Mouse (Mus musculus) limb, embryonic 10.5 days (tissue): ENCODE data around the gene Zfp511. TPM values are rescaled to one million over a fixed set of nuclear protein-coding genes. Genes with fewer than 3 reads are reported as not detected.

Experiments
- DNase-seq: peaks from one replicate; pipeline ENCODE4 v3.0.0-alpha.2; 2017; ENCODE audit warnings: low spot score
- H3K27ac ChIP-seq: fragments of 300-500 bp; sonication (generic); 2 replicates; pipeline ENCODE4 v1.5.1; 2016; ENCODE audit warnings: mild to moderate bottlenecking
- H3K27me3 ChIP-seq: fragments of 300-500 bp; sonication (generic); 2 replicates; pipeline ENCODE4 v1.6.1; 2016; ENCODE audit warnings: low read depth, mild to moderate bottlenecking; ENCODE audit not compliant: poor library complexity, severe bottlenecking
- H3K36me3 ChIP-seq: fragments of 300-500 bp; sonication (generic); 2 replicates; pipeline ENCODE4 v1.6.1; 2016; ENCODE audit warnings: mild to moderate bottlenecking, moderate library complexity
- H3K4me1 ChIP-seq: fragments of 300-500 bp; sonication (generic); 2 replicates; pipeline ENCODE4 v1.6.1; 2016
- H3K4me3 ChIP-seq: fragments of 300-500 bp; sonication (generic); 2 replicates; pipeline ENCODE4 v1.5.1; 2016; ENCODE audit warnings: mild to moderate bottlenecking, moderate library complexity
- H3K9me3 ChIP-seq: fragments of 300-500 bp; sonication (generic); replicated peaks from 2 replicates; pipeline ENCODE4 v1.6.1; 2016; ENCODE audit warnings: mild to moderate bottlenecking
- WGBS: fragments of 180-500 bp; shearing (Covaris S2); methylation state at CpG from one replicate; pipeline ENCODE4 v1.1.7; 2016; 5-methylcytosine and 5-hydroxymethylcytosine counted together
- polyA plus RNA-seq: library from polyadenylated mRNA; unstranded; fragments of >200 nt; fragmentation: Nextera tagmentation; extraction: Ambion mirVana; gene quantifications from 2 replicates; pipeline ENCODE4 v1.2.1, GENCODE M21; 2016

Zfp511 gene
- polyA plus RNA-seq, 1 experiment from 2014 or later: 40.7 TPM

DNA sequence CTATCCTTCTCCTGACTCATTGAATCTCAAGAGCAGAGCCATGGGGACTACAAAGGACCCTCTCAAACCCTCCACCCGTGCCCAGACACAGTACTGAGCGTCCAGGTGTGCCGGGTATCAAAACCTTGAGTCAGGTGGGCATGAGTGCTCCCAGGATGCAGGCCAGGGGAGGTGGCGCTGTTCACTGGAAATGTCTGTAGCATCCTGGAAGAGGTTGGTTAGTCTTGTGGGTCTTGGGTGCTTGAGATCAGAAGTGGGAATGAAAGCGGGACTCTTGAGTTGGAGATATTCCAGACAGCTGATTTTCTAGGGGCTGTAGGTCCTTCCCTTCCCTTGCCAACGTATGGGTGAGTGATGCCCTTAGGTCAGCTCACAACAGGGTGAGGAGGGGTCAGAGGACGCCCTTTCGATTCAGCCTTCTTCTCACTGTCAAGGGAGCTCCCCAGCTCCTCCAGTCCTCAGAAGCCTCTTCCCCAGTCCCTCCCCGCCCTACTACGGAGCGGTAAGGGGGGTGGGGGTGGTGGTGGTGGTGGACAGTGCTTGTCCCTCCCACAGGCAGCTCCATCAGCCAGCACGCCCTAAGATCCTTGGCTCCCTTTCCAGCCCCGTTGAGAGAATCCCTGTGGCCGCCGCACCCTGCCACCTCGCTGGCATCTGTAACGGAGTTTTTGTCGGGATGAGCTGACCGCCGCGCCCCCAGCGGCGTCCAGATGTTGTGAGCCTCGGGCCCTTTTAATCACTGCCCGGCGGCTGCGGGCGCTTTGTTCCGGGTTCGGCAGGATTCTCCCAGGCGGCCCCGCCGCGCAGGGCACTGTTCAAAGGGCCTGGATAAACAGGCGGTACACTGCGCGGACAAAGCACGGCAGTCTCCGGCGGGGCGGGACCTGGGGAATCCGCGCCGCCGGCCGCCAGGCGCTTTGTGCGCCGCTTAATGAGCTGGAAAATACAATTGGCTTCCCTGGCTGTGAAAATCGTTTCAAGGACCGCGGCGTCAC is 21.5 kb downstream of the Zfp511 start:
- Histone ChIP-seq H3K27ac (peak overlapping the region; percentile 88), H3K27me3 (peaks cover 99% of the 10 kb centered on the region), H3K4me1 (peaks cover 33% of the 10 kb centered on the region), H3K4me3 (peak overlapping the region; percentile 64), H3K36me3 (no peaks in the 10 kb centered on the region), H3K9me3 (no peaks in the 10 kb centered on the region)
- WGBS: 2% methylated on average over 53 of the region's 53 CpGs
- DNase-seq: peak; percentile 82

DNA sequence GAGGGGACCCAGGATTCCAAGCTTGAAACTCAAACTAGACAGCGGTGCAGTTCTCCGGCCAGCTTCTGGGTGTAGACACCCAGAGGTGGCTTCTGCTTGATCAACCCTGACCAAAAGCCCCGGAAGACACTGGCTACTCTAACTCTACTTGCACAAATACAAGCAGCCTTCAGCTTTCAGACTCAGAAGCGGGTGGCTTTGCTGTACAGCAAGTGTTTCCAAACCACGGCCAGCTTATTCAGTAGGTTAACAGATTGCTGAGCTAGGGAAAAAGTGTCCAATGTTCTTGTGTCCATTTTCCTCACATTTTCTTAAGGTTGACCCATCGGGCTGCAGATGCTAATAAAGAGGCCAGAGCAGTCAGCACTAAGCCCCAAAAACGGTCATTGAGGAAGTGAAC is 22.3 kb downstream of the Zfp511 start:
- no peaks in the 10 kb centered on the region for H3K9me3 ChIP-seq
- peaks cover 99% of the 10 kb centered on the region for H3K27me3 ChIP-seq
- peak overlapping the region; percentile 64 for H3K4me3 ChIP-seq
- no peaks in the 10 kb centered on the region for H3K36me3 ChIP-seq
- 20% methylated on average over 7 of the region's 7 CpGs for WGBS
- no peak for DNase-seq
- H3K27ac ChIP-seq: peak overlapping the region; percentile 88
- H3K4me1 ChIP-seq: peaks cover 33% of the 10 kb centered on the region

DNA sequence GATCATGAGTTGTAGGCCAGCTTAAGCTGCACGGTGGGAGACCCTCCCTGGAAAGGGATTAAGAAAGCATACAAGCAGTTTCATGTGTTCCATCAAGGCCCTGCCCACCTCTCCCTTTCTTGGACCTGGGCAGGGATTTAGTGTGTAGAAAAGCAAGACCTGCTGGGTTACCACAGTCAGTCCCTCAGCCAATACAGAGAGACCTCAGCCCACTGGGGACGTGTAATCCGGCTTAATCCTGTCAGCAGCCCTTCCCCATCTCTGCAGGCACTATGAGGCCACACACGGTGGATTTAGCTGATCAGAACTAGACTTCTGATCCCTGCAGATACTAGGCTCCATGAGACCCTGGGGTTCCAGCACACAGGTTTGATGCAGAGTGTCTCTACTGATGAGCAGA is 23.4 kb downstream of the Zfp511 start:
- no peak overlapping the region for H3K27ac ChIP-seq
- H3K27me3 ChIP-seq: peaks cover 100% of the 10 kb centered on the region
- H3K4me1 ChIP-seq: peaks cover 33% of the 10 kb centered on the region
- no peak for DNase-seq
- H3K36me3 ChIP-seq: no peaks in the 10 kb centered on the region
- H3K4me3 ChIP-seq: no peak overlapping the region
- WGBS: 32% methylated on average over 4 of the region's 4 CpGs
- H3K9me3 ChIP-seq: no peaks in the 10 kb centered on the region

DNA sequence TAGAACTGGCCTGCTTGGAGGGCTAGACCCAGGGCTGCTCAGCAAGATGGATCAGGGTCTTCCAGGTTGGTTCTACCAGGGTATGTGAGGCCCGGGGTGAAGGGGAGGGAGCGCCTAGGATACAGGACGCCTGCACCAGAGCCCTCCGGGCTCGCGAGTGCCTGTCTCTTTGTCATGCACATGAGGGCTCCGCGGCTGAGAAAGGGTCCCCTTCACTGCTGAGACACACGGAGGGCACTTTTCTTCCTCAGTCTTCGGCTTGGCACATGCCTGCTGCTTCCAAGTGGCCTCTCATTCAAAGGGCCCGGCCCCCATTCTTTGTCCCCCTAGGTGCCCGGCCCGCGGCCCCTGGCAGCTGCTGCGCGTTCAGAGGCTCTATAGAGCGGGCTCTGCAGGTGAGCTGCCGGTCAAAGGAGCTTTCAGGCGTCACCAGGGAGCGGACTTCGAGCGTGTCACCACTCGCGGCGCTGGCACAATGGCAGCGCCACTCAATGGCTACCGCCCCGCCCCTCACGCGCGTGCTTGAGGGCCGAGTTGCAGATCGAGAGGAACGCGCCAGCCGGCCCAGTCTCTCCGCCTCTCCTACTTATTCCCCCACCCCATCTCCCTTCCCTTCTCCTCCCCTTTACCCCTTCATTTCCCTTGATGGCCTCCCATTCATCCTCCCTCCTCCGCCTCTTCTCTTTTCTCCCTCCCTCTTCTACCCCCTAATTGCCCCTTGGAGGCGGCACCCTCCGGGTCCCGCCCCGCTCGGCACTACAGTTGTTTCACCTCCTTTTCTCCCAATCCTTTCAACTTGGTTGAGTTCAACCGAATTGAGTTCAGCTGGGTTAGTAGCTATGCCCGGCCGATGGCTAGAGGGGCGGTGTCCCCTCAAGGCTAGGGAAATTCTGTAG is 25.0 kb downstream of the Zfp511 start:
- WGBS: under 1% methylated on average over 47 of the region's 47 CpGs
- Histone ChIP-seq H3K4me1 (peaks cover 33% of the 10 kb centered on the region), H3K9me3 (no peaks in the 10 kb centered on the region), H3K27me3 (peaks cover 95% of the 10 kb centered on the region), H3K4me3 (peak overlapping the region; percentile 54), H3K27ac (peak overlapping the region; percentile 76), H3K36me3 (no peaks in the 10 kb centered on the region)
- peak; percentile 68 for DNase-seq

- Histone ChIP-seq H3K27ac (0 out of 2 replicates have a peak overlapping the region, but pooled peaks have one; percentile 76), H3K4me1 (peaks cover 33% of the 10 kb centered on the region), H3K27me3 (peaks cover 89% of the 10 kb centered on the region), H3K9me3 (no peaks in the 10 kb centered on the region), H3K36me3 (no peaks in the 10 kb centered on the region), H3K4me3 (peak overlapping the region; percentile 54)
- 4% methylated on average over 6 of the region's 6 CpGs for whole genome bisulfite sequencing
- DNase-seq: no peak
Measured at GRCm38 (mm10) chr7:140061832-140062130, 25.6 kb downstream of the Zfp511 start.

- 18% methylated on average over 11 of the region's 11 CpGs for WGBS
- no peak overlapping the region for H3K27ac ChIP-seq
Measured at GRCm38 (mm10) chr7:140062307-140062706, 26.1 kb downstream of the Zfp511 start.

DNA sequence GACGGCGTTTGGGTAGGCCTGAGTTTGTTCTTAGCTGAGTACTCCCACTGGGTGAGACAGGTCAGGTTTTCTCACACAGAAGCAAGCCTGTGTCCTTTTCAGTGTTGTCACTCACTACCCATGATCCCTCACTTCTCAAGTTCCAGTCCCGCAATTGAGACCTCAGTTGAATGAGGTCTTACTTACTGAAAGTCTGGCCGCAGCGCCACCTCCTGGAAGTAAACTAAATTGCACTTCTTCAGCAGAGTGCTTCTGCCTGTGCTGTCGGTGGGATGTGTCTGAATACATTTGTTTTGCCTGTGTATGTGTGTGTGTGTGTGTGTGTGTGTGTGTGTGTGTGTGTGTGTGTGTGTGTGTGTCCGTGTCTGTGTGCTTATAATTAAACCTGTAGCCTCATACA is 26.9 kb downstream of the Zfp511 start:
- peak; percentile 79 for DNase-seq
- Histone ChIP-seq H3K4me3 (no peak overlapping the region), H3K4me1 (peaks cover 25% of the 10 kb centered on the region), H3K36me3 (no peaks in the 10 kb centered on the region), H3K27ac (no peak overlapping the region), H3K9me3 (no peaks in the 10 kb centered on the region), H3K27me3 (peaks cover 76% of the 10 kb centered on the region)
- WGBS: 21% methylated on average over 7 of the region's 7 CpGs

More at GRCm38 (mm10) chr7:140062307-140062706, 26.1 kb downstream of the Zfp511 start:
- Histone ChIP-seq H3K27me3 (peaks cover 84% of the 10 kb centered on the region), H3K4me1 (peaks cover 33% of the 10 kb centered on the region), H3K4me3 (no peak overlapping the region), H3K36me3 (no peaks in the 10 kb centered on the region), H3K9me3 (no peaks in the 10 kb centered on the region)
- DNase-seq: peak; percentile 51

- DNase-seq: no peak
- Histone ChIP-seq H3K27me3 (peaks cover 62% of the 10 kb centered on the region), H3K27ac (no peak overlapping the region), H3K4me1 (peaks cover 11% of the 10 kb centered on the region), H3K4me3 (no peak overlapping the region), H3K36me3 (no peaks in the 10 kb centered on the region), H3K9me3 (no peaks in the 10 kb centered on the region)
- WGBS: 74% methylated on average over 6 of the region's 6 CpGs
Measured at GRCm38 (mm10) chr7:140067397-140067796, 31.2 kb downstream of the Zfp511 start.

GRCm38 (mm10) chr7:140070042-140070711 is 34.0 kb downstream of the Zfp511 start:
- Histone ChIP-seq H3K36me3 (no peaks in the 10 kb centered on the region), H3K4me1 (peaks cover 9% of the 10 kb centered on the region), H3K27me3 (peaks cover 44% of the 10 kb centered on the region), H3K9me3 (no peaks in the 10 kb centered on the region), H3K4me3 (peak overlapping the region; percentile 45), H3K27ac (peak overlapping the region; percentile 75)
- 34% methylated on average over 39 of the region's 39 CpGs for WGBS
- peak; percentile 49 for DNase-seq

- Histone ChIP-seq H3K4me3 (no peak overlapping the region), H3K9me3 (no peaks in the 10 kb centered on the region), H3K27ac (no peak overlapping the region), H3K36me3 (no peaks in the 10 kb centered on the region), H3K27me3 (peaks cover 51% of the 10 kb centered on the region), H3K4me1 (peaks cover 24% of the 10 kb centered on the region)
- WGBS: 81% methylated on average over 6 of the region's 6 CpGs
- no peak for DNase-seq
Measured at GRCm38 (mm10) chr7:140077698-140078097, 41.5 kb downstream of the Zfp511 start.

DNA sequence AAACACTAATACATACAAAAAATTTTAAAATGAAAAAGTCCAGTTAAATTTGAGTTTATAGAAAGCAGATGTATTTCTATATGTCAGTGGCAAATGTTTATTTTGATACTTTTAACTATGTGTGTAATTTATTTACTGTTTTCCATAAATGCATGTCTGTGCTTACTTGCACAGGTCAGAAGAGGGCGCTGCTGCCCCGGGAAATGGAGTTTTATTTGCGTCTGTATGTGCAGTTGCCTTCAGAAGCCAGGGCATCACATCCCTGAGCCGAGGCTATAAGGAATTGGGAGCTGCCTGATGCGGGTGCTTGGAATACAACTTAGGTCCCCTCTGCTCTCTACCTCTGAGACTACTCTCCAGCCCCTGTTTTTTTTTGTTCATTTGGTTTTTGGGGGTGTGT is 42.5 kb downstream of the Zfp511 start:
- peaks cover 55% of the 10 kb centered on the region for H3K27me3 ChIP-seq
- peaks cover 24% of the 10 kb centered on the region for H3K4me1 ChIP-seq
- H3K27ac ChIP-seq: no peak overlapping the region
- H3K9me3 ChIP-seq: no peaks in the 10 kb centered on the region
- WGBS: 4% methylated on average over 5 of the region's 5 CpGs
- no peaks in the 10 kb centered on the region for H3K36me3 ChIP-seq
- peak; percentile 78 for DNase-seq
- H3K4me3 ChIP-seq: no peak overlapping the region

GRCm38 (mm10) chr7:140080503-140081156 is 44.4 kb downstream of the Zfp511 start:
- 6% methylated on average over 24 of the region's 24 CpGs for WGBS
- peak overlapping the region; percentile 62 for H3K27ac ChIP-seq
- H3K27me3 ChIP-seq: peaks cover 51% of the 10 kb centered on the region
- DNase-seq: peak; percentile 86
- peak overlapping the region; percentile 44 for H3K4me3 ChIP-seq
- H3K36me3 ChIP-seq: no peaks in the 10 kb centered on the region
- H3K9me3 ChIP-seq: no peaks in the 10 kb centered on the region
- H3K4me1 ChIP-seq: peaks cover 24% of the 10 kb centered on the region
